Mouse (Mus musculus): ENCODE measurements at regions not wholly inside any gene's neighbourhood (a gene's known extent, or its start where the extent isn't known, plus 50 kb on each side); places are given as distances from the start of the nearest gene placed in this dataset.

- TF ChIP-seq CTCF (IDR thresholded peaks at IDR 0.05; ENCODE audit: low read depth) (no peak), EP300 (IDR thresholded peaks at IDR 0.05; ENCODE audit: low read depth) (no peak)
Observed at GRCm38 (mm10) chr4:28190861-28191260, 622.1 kb upstream of the Epha7 start.
